Mouse (Mus musculus): Measurements from ENCODE around the gene Lrrn1. TPM values are rescaled to one million over a fixed set of nuclear protein-coding genes. Genes with fewer than 3 reads are reported as not detected.

Lrrn1 gene
- polyA plus RNA-seq, 1 experiment from 2014 or later = 14.5 TPM

- H3K9me3 ChIP-seq (replicated peaks) = no peaks in the 10 kb centered on the region
- DNase-seq (ENCODE audit: low spot score) = no peak
- WGBS = 89% methylated on average over 1 of the region's 1 CpGs
- H3K27me3 ChIP-seq (ENCODE audit: low read depth, poor library complexity, severe bottlenecking) = no peaks in the 10 kb centered on the region
- no peak overlapping the region for H3K4me3 ChIP-seq
- no peak overlapping the region for H3K27ac ChIP-seq
- H3K4me1 ChIP-seq = no peaks in the 10 kb centered on the region
- H3K36me3 ChIP-seq = no peaks in the 10 kb centered on the region
These were observed 22.9 kb downstream of the Lrrn1 start for GRCm38 (mm10) chr6:107552511-107552910.

GRCm38 (mm10) chr6:107555364-107555763, 25.8 kb downstream of the Lrrn1 start:
- WGBS = 93% methylated on average over 5 of the region's 5 CpGs
- H3K27me3 ChIP-seq (ENCODE audit: low read depth, poor library complexity, severe bottlenecking) = no peaks in the 10 kb centered on the region
- no peak overlapping the region for H3K4me3 ChIP-seq
- H3K36me3 ChIP-seq = no peaks in the 10 kb centered on the region
- no peak for DNase-seq (ENCODE audit: low spot score)
- no peaks in the 10 kb centered on the region for H3K9me3 ChIP-seq (replicated peaks)
- no peaks in the 10 kb centered on the region for H3K4me1 ChIP-seq
- H3K27ac ChIP-seq = no peak overlapping the region

- Histone ChIP-seq H3K36me3 (no peaks in the 10 kb centered on the region), H3K4me1 (no peaks in the 10 kb centered on the region), H3K4me3 (no peak overlapping the region), H3K27me3 (ENCODE audit: low read depth, poor library complexity, severe bottlenecking) (no peaks in the 10 kb centered on the region), H3K9me3 (replicated peaks) (no peaks in the 10 kb centered on the region), H3K27ac (no peak overlapping the region)
- 82% methylated on average over 3 of the region's 3 CpGs for WGBS
- no peak for DNase-seq (ENCODE audit: low spot score)
These were observed 27.4 kb downstream of the Lrrn1 start for GRCm38 (mm10) chr6:107556996-107557395.

- no peaks in the 10 kb centered on the region for H3K36me3 ChIP-seq
- no peak overlapping the region for H3K27ac ChIP-seq
- H3K9me3 ChIP-seq (replicated peaks) = no peaks in the 10 kb centered on the region
- WGBS = 87% methylated on average over 3 of the region's 3 CpGs
- no peaks in the 10 kb centered on the region for H3K4me1 ChIP-seq
- H3K4me3 ChIP-seq = no peak overlapping the region
- no peak for DNase-seq (ENCODE audit: low spot score)
- H3K27me3 ChIP-seq (ENCODE audit: low read depth, poor library complexity, severe bottlenecking) = no peaks in the 10 kb centered on the region
These were observed 28.2 kb downstream of the Lrrn1 start for GRCm38 (mm10) chr6:107557806-107558205.

- 92% methylated on average over 2 of the region's 2 CpGs for WGBS
- Histone ChIP-seq H3K27me3 (ENCODE audit: low read depth, poor library complexity, severe bottlenecking) (no peaks in the 10 kb centered on the region), H3K27ac (no peak overlapping the region), H3K4me3 (no peak overlapping the region), H3K9me3 (replicated peaks) (no peaks in the 10 kb centered on the region), H3K4me1 (no peaks in the 10 kb centered on the region), H3K36me3 (no peaks in the 10 kb centered on the region)
- DNase-seq (ENCODE audit: low spot score) = no peak
These were observed 32.7 kb downstream of the Lrrn1 start for GRCm38 (mm10) chr6:107562255-107562654.

- Histone ChIP-seq H3K27me3 (ENCODE audit: low read depth, poor library complexity, severe bottlenecking) (no peaks in the 10 kb centered on the region), H3K36me3 (no peaks in the 10 kb centered on the region), H3K4me3 (no peak overlapping the region), H3K27ac (no peak overlapping the region), H3K9me3 (replicated peaks) (no peaks in the 10 kb centered on the region), H3K4me1 (no peaks in the 10 kb centered on the region)
- DNase-seq (ENCODE audit: low spot score) = no peak
- WGBS = 90% methylated on average over 12 of the region's 12 CpGs
These were observed 37.5 kb downstream of the Lrrn1 start for GRCm38 (mm10) chr6:107566944-107567634.

- WGBS = 93% methylated on average over 3 of the region's 3 CpGs
- H3K27ac ChIP-seq = no peak overlapping the region
- H3K36me3 ChIP-seq = no peaks in the 10 kb centered on the region
- no peaks in the 10 kb centered on the region for H3K9me3 ChIP-seq (replicated peaks)
- DNase-seq (ENCODE audit: low spot score) = no peak
- H3K4me3 ChIP-seq = no peak overlapping the region
- H3K27me3 ChIP-seq (ENCODE audit: low read depth, poor library complexity, severe bottlenecking) = no peaks in the 10 kb centered on the region
- H3K4me1 ChIP-seq = no peaks in the 10 kb centered on the region
These were observed 45.0 kb downstream of the Lrrn1 start for GRCm38 (mm10) chr6:107574561-107574960.

- WGBS = 86% methylated on average over 3 of the region's 3 CpGs
These were observed 45.8 kb downstream of the Lrrn1 start for GRCm38 (mm10) chr6:107575405-107575804.

GRCm38 (mm10) chr6:107577309-107577708, 47.7 kb downstream of the Lrrn1 start:
- Histone ChIP-seq H3K27ac (no peak overlapping the region), H3K36me3 (no peaks in the 10 kb centered on the region), H3K9me3 (replicated peaks) (no peaks in the 10 kb centered on the region), H3K27me3 (ENCODE audit: low read depth, poor library complexity, severe bottlenecking) (no peaks in the 10 kb centered on the region), H3K4me3 (no peak overlapping the region), H3K4me1 (no peaks in the 10 kb centered on the region)
- no peak for DNase-seq (ENCODE audit: low spot score)
- WGBS = 98% methylated on average over 8 of the region's 8 CpGs

More at GRCm38 (mm10) chr6:107575405-107575804, 45.8 kb downstream of the Lrrn1 start:
- Histone ChIP-seq H3K27me3 (ENCODE audit: low read depth, poor library complexity, severe bottlenecking) (no peaks in the 10 kb centered on the region), H3K4me3 (no peak overlapping the region), H3K36me3 (no peaks in the 10 kb centered on the region), H3K9me3 (replicated peaks) (no peaks in the 10 kb centered on the region), H3K4me1 (no peaks in the 10 kb centered on the region), H3K27ac (no peak overlapping the region)
- DNase-seq (ENCODE audit: low spot score) = no peak

- Histone ChIP-seq H3K4me3 (no peak overlapping the region), H3K27ac (no peak overlapping the region), H3K27me3 (ENCODE audit: low read depth, poor library complexity, severe bottlenecking) (no peaks in the 10 kb centered on the region), H3K4me1 (no peaks in the 10 kb centered on the region), H3K9me3 (replicated peaks) (no peaks in the 10 kb centered on the region), H3K36me3 (no peaks in the 10 kb centered on the region)
- WGBS = 85% methylated on average over 1 of the region's 1 CpGs
- no peak for DNase-seq (ENCODE audit: low spot score)
These were observed 54.3 kb downstream of the Lrrn1 start for GRCm38 (mm10) chr6:107583759-107584383.

GRCm38 (mm10) chr6:107605151-107605550, 75.6 kb downstream of the Lrrn1 start:
- no peaks in the 10 kb centered on the region for H3K9me3 ChIP-seq (replicated peaks)
- no peaks in the 10 kb centered on the region for H3K4me1 ChIP-seq
- no peaks in the 10 kb centered on the region for H3K27me3 ChIP-seq (ENCODE audit: low read depth, poor library complexity, severe bottlenecking)
- DNase-seq (ENCODE audit: low spot score) = no peak
- no peak overlapping the region for H3K4me3 ChIP-seq
- H3K36me3 ChIP-seq = no peaks in the 10 kb centered on the region
- no peak overlapping the region for H3K27ac ChIP-seq

GRCm38 (mm10) chr6:107614288-107614687, 84.7 kb downstream of the Lrrn1 start:
- Histone ChIP-seq H3K4me3 (no peak overlapping the region), H3K4me1 (no peaks in the 10 kb centered on the region), H3K36me3 (no peaks in the 10 kb centered on the region), H3K9me3 (replicated peaks) (no peaks in the 10 kb centered on the region), H3K27ac (no peak overlapping the region), H3K27me3 (ENCODE audit: low read depth, poor library complexity, severe bottlenecking) (no peaks in the 10 kb centered on the region)
- 82% methylated on average over 1 of the region's 1 CpGs for WGBS
- DNase-seq (ENCODE audit: low spot score) = no peak
